Mouse (Mus musculus): ENCODE measurements around the gene Lrrd1. TPM values are rescaled to one million over a fixed set of nuclear protein-coding genes. Genes with fewer than 3 reads are reported as not detected.
"Not testable (repeated sequence)": the region's sequence is repeated elsewhere in the genome, so short reads cannot be mapped to it uniquely, and the experiment has no call there.

Lrrd1 gene
- polyA plus RNA-seq (2016; fragmentation: Nextera tagmentation; extraction: Ambion mirVana), result 0.06 and 0.10 TPM in 2 replicates

DNA sequence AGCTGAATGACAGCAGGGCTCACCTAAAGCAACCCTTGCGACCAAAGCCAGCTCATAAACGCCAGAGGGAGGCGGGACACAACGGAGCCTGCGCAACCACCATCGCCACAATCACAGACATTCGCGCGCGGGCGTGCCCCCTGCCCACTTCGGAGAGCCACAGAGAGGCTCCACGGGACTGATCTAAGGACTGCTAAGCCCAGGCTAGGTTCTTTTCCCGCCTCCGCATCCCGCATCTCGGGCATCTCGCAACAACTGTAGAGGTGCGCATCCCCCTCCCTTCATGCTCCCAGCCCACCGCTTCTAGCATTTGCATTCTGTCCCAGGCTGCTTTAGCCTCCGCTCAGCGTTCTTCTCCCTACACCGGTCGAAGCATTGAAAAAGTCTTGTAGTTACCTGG is at the start of gene Lrrd1:
Lrrd1 (plus strand) TSS at position 148 of the 400 bp plus-strand sequence.
- Histone ChIP-seq H3K27ac (no peak within 1 kb of the TSS), H3K36me3 (replicated peaks) (peaks cover 15% of the 10 kb centered on the region), H3K9me3 (no peaks in the 10 kb centered on the region), H3K27me3 (0 out of 2 replicates have a peak, but pooled peaks cover 4% of the 10 kb centered on the region), H3K4me3 (replicated peaks) (peak within 1 kb of the TSS; percentile 40), H3K9ac (peak within 1 kb of the TSS; percentile 47; the same call in 1 of the 2 replicates), H3K4me2 (peak within 1 kb of the TSS; percentile 60), H3K4me1 (peaks cover 5% of the 10 kb centered on the region)
- no peak for ATAC-seq (ENCODE audit: low FRiP score)
- WGBS, result 4% methylated on average over 24 of the region's 24 CpGs

DNA sequence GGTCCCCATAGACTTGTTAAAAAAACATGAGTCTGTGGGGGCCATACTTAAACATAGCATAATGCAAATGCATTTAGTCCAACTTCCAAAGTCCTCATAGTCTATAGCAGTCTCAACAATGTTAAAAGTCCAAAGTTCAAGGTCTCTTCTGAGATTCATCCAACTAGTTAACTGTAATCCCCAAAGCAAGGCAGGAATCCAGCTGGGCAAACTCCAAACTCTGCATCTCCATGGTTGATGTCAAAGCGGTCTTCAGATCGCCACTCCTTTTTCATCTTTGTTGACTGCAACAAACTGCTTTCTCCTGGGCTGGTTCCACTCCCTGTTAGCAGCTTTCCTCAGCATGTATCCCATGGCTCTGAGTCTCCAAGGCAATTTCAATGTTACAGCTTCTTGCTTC is 47.9 kb upstream of the Lrrd1 start:
- 98% methylated on average over 2 of the region's 2 CpGs for WGBS

DNA sequence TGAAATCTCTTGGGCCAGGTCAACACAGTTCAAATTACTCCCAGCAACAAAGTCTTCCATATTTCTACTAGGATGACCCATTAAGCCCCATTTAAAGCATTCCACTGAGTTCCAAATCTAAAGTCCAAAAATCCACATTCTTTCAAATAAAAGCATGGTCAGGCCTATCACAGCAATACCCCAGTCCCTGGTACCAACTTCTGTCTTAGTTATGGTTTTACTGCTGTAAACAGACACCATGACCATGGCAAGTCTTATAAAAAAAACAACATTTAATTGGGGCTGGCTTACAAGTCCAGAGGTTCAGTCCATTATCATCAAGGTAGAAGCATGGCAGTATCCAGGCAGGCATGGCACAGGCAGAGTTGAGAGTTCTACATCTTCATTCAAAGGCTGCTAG is 46.3 kb upstream of the Lrrd1 start:
- peaks cover 11% of the 10 kb centered on the region for H3K4me1 ChIP-seq
- not testable (repeated sequence) for H3K27ac ChIP-seq; H3K9ac ChIP-seq; H3K27me3 ChIP-seq; H3K4me2 ChIP-seq; H3K36me3 ChIP-seq (replicated peaks); H3K9me3 ChIP-seq; ATAC-seq (ENCODE audit: low FRiP score); H3K4me3 ChIP-seq (replicated peaks)

More for the DNA sequence above, 47.9 kb upstream of the Lrrd1 start:
- not testable (repeated sequence) for H3K27me3 ChIP-seq; H3K27ac ChIP-seq; H3K36me3 ChIP-seq (replicated peaks); ATAC-seq (ENCODE audit: low FRiP score); H3K4me3 ChIP-seq (replicated peaks); H3K4me2 ChIP-seq; H3K9ac ChIP-seq; H3K9me3 ChIP-seq
- H3K4me1 ChIP-seq, result peaks cover 11% of the 10 kb centered on the region

DNA sequence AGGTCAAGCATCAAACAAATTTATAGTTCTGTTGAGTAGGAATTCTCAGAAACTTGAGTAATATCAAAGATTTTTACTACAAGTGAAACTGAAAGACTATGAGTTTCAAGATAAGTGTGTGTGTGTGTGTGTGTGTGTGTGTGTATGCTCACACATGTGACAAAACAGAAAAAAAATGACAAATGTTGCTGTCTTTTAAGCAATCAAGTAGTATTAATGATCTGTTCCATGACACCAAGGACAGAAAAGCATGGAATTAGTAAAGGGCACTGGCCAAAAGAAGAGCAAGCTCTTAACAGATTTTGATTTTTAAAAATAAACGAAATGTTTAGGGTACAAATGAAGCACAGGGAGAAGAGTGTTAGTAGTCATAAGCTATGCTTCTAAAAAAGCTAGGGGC is 44.9 kb upstream of the Lrrd1 start:
- H3K4me2 ChIP-seq, result no peak overlapping the region
- peaks cover 18% of the 10 kb centered on the region for H3K4me1 ChIP-seq
- H3K27ac ChIP-seq, result no peak overlapping the region
- H3K9me3 ChIP-seq, result no peaks in the 10 kb centered on the region
- no peak overlapping the region for H3K9ac ChIP-seq
- no peaks in the 10 kb centered on the region for H3K36me3 ChIP-seq (replicated peaks)
- WGBS, result 84% methylated on average over 1 of the region's 1 CpGs
- H3K4me3 ChIP-seq (replicated peaks), result no peak overlapping the region
- no peak for ATAC-seq (ENCODE audit: low FRiP score)
- no peaks in the 10 kb centered on the region for H3K27me3 ChIP-seq

DNA sequence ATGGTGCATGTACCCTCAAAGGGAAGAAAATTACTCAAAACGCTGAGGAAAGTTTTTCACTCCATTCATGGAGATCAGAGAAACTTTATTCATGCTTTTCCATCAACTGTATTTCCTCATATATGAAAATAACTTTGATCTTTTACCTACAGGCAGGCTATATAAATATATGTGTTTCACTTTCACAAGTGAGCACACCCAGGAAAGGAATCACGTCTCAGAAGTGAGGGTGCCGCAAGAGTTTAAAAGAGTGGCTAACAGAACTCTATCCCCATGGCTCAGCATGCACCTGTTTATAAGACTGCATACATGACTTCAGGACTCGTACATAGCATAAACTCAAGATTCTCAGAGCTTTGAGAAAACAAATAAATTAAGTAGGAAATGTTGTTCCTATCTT is 44.1 kb upstream of the Lrrd1 start:
- H3K27me3 ChIP-seq, result no peaks in the 10 kb centered on the region
- H3K4me3 ChIP-seq (replicated peaks), result no peak overlapping the region
- peaks cover 18% of the 10 kb centered on the region for H3K4me1 ChIP-seq
- H3K9ac ChIP-seq, result no peak overlapping the region
- H3K27ac ChIP-seq, result no peak overlapping the region
- H3K36me3 ChIP-seq (replicated peaks), result no peaks in the 10 kb centered on the region
- peak overlapping the region; percentile 34 for H3K4me2 ChIP-seq
- H3K9me3 ChIP-seq, result no peaks in the 10 kb centered on the region
- 78% methylated on average over 4 of the region's 4 CpGs for WGBS
- no peak for ATAC-seq (ENCODE audit: low FRiP score)

DNA sequence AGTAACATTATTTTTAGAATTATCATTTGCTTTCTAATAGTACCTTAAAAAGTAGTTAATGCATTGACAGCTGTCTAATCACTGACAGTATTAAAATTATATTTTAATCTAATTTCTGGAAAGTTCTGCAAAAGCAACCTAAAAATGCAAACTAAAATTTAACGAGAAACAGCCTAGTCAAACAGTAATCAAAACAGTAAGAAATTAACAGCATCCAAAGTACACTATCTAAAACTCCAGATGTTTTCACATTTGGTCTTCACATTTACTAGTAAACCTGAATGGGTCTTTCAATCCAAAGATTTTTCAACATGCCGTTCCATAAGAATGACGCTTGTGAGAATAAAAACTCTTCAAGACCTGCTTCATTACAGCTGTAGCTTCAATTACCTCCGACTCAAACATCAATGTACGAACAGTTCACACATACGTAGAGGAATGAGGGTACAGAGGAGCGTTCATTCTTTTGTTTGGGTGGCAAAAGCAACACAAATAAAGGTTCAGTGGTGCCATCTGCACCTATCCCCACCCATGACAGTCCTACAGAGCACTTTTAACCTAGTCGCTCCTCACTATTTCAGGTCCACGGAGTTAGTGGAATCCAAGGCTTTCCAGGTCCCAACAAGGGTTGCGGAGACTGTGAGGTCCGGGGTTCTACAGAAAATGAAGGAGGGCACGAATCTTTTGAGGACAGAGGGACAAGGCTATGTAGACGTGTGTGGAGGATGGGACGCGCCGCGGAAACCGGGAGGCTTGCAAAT is 43.1 kb upstream of the Lrrd1 start:
- peak; percentile 1; the same call in 1 of the 2 replicates for ATAC-seq (ENCODE audit: low FRiP score)
- peak overlapping the region; percentile 86 for H3K4me2 ChIP-seq
- no peaks in the 10 kb centered on the region for H3K9me3 ChIP-seq
- peak overlapping the region; percentile 83 for H3K9ac ChIP-seq
- peak overlapping the region; percentile 93 for H3K27ac ChIP-seq
- no peaks in the 10 kb centered on the region for H3K27me3 ChIP-seq
- H3K4me3 ChIP-seq (replicated peaks), result peak overlapping the region; percentile 92
- H3K36me3 ChIP-seq (replicated peaks), result no peaks in the 10 kb centered on the region
- WGBS, result 6% methylated on average over 18 of the region's 18 CpGs
- peaks cover 18% of the 10 kb centered on the region for H3K4me1 ChIP-seq

DNA sequence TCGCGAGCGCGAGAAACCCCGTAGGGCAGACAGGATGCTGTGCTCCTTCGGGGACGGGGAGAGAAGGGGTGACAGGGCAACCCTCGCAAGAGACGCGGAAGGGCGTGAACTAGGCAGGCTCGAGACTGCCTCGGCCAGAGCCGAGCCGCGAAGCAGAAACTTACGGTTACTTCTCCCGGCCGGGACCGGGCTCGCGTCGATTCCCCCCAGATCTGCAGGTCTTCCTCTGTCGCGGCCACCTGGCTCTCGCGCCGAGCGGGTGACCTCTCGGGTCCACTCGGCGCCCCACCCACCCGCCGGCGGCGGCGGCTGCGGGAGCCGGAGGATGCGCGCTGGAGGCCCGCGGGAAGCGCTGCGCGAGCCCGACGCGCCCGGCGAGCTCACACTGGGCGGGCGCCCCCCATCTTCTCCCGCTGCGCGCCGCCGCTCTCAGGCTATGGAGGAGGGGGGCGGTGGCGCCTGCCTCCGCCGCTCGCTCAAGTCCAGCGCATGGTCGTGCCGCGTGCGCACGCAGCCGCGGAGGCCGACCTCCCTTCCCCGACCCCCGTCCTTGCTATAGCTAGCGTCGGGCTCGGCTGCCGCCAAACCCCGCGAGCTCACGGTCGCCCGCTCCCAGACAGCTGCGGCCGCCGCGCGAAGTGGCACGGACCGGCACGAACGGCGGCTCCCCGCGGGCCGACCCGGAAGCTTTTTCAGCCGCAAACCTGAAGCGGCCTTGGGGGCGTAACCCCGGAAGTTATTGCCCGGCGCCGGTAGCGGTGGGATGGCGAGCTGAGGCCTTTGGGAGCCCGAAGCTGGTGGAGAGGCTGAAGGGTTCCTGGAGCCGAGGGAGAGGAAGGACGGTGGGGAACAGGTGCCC is 42.3 kb upstream of the Lrrd1 start, which contains the start of the genes Ankib1 and Krit1:
Ankib1 (minus strand) TSS at position 493 of the 859 bp plus-strand sequence.
Krit1 (plus strand) TSS at position 752 of the 859 bp plus-strand sequence.
- Histone ChIP-seq H3K4me3 (replicated peaks) (peak within 1 kb of the TSS; percentile 92), H3K9ac (peak within 1 kb of the TSS; percentile 83), H3K4me2 (peak within 1 kb of the TSS; percentile 86), H3K36me3 (replicated peaks) (no peaks in the 10 kb centered on the region), H3K27me3 (no peaks in the 10 kb centered on the region), H3K4me1 (peaks cover 18% of the 10 kb centered on the region), H3K9me3 (no peaks in the 10 kb centered on the region), H3K27ac (peak within 1 kb of the TSS; percentile 93)
- under 1% methylated on average over 106 of the region's 109 CpGs for WGBS
- peak; percentile 95 for ATAC-seq (ENCODE audit: low FRiP score)

DNA sequence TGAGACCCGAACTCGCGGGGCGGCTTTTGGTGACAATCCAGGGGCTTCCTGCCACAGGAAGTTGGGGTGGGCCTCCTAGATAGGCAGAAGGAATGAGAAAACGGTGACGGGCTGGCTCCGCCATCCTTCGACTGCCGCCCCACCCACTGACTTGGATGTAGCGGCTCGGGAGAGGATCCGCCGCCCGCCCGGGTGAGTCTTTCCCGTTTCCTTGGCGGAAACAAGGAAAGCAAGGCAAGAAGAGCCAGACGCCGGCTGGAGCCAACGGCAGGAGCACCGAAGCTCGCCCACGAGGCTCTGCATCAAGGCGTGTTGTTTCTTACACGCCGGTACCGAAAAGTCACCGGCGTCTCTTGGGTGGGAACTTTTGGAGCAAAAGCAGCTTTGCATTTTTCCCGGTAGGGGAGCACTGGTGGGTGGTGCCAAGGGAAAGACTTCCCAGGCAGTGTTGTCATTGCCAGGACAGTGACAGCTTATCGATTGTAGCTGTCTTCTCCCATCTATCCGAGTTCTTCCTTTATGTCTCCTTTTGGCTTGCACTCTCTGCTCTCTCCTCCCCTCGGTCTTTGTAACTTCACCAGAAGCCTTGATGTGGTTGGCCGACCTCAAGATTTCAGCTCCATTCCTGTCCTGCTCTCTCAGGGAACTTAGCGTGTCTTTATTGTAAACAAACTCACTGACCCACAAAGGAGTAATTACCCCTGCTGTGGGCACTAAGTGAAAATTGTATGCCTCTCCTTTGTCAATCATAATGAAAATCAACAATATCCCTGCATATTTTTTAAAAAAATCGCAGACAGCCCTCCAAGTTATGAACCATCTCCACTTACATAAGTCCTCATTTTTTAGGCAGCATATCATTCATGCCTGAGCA is 41.4 kb upstream of the Lrrd1 start:
- H3K9me3 ChIP-seq, result no peaks in the 10 kb centered on the region
- H3K36me3 ChIP-seq (replicated peaks), result peaks cover 2% of the 10 kb centered on the region; the same call in 1 of the 2 replicates
- peak overlapping the region; percentile 93 for H3K27ac ChIP-seq
- no peaks in the 10 kb centered on the region for H3K27me3 ChIP-seq
- WGBS, result 1% methylated on average over 36 of the region's 36 CpGs
- peaks cover 18% of the 10 kb centered on the region for H3K4me1 ChIP-seq
- peak overlapping the region; percentile 83 for H3K9ac ChIP-seq
- ATAC-seq (ENCODE audit: low FRiP score), result peak; percentile 10; the same call in 1 of the 2 replicates
- H3K4me2 ChIP-seq, result peak overlapping the region; percentile 86
- H3K4me3 ChIP-seq (replicated peaks), result peak overlapping the region; percentile 92

DNA sequence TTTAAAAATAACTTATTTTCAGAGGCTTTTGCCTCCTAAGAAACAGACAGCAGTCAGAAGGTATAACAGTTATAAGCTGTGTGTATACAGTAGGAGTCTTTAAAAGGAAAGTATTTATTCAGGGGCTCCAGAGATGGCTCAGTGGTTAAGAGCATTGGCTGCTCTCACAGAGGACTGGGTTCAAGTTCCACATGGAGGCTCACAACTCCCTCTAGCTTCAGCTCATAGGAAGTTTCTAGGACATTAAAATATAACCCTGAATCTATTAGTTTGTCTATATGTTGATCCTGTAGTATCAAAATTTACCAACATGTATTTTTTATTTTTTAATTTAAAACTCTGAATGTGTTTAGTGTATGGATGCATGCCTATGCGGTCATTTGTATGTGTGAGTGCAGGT is 36.5 kb upstream of the Lrrd1 start:
- H3K27ac ChIP-seq, result no peak overlapping the region
- H3K9ac ChIP-seq, result no peak overlapping the region
- no peak overlapping the region for H3K4me2 ChIP-seq
- no peaks in the 10 kb centered on the region for H3K27me3 ChIP-seq
- H3K9me3 ChIP-seq, result no peaks in the 10 kb centered on the region
- WGBS, result 93% methylated on average over 1 of the region's 1 CpGs
- peaks cover 20% of the 10 kb centered on the region; the same call in 1 of the 2 replicates for H3K36me3 ChIP-seq (replicated peaks)
- H3K4me1 ChIP-seq, result peaks cover 6% of the 10 kb centered on the region
- no peak overlapping the region for H3K4me3 ChIP-seq (replicated peaks)
- ATAC-seq (ENCODE audit: low FRiP score), result no peak

DNA sequence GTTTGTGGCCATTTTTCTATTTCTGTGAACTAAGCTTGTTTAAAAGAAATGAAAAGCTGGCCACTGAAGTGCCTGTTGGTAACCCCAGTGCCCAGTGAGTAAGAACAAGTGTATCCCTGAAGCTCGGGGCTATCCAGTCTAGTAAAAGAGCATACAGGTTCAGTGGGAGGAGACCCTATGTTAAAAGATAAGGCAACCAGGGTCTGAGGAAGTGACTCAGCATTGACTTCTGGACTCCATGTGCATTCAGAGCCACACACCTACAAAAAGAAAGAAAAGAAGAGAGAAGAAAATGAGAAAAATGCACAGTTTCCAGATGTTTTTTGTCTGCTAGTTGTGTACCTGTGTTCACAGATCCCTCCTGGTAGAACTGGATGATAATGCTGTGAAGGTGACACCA is 10.9 kb upstream of the Lrrd1 start:
- H3K4me1 ChIP-seq, result no peaks in the 10 kb centered on the region
- H3K9ac ChIP-seq, result no peak overlapping the region
- H3K36me3 ChIP-seq (replicated peaks), result peaks cover 44% of the 10 kb centered on the region
- no peaks in the 10 kb centered on the region for H3K27me3 ChIP-seq
- whole genome bisulfite sequencing, result 90% methylated on average over 1 of the region's 1 CpGs
- no peak overlapping the region for H3K27ac ChIP-seq
- ATAC-seq (ENCODE audit: low FRiP score), result no peak
- H3K4me2 ChIP-seq, result no peak overlapping the region
- no peaks in the 10 kb centered on the region for H3K9me3 ChIP-seq
- no peak overlapping the region for H3K4me3 ChIP-seq (replicated peaks)

DNA sequence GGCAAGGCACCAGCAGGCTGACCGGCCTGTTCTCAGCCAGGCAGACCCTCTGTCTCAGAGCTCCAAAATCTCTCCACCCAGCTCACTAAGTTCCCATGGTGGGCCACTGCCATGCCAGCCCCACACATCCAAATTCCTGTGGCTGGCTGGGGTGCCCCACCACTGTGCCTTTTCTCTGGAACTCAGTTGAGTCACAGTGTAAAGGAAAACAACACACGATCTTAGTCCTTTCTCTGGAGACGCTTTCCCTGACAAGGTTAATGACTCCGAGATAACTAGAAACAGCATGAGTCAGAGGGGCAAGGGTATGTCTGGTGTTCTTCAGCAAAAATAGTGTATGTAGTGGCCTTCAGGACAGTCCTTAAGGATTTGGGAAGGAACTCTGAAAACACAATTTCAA is 25.2 kb downstream of the Lrrd1 start:
- H3K4me2 ChIP-seq, result no peak overlapping the region
- no peak overlapping the region for H3K27ac ChIP-seq
- no peaks in the 10 kb centered on the region for H3K36me3 ChIP-seq (replicated peaks)
- WGBS, result 83% methylated on average over 4 of the region's 4 CpGs
- no peak overlapping the region for H3K4me3 ChIP-seq (replicated peaks)
- H3K27me3 ChIP-seq, result no peaks in the 10 kb centered on the region
- no peaks in the 10 kb centered on the region for H3K9me3 ChIP-seq
- no peaks in the 10 kb centered on the region for H3K4me1 ChIP-seq
- H3K9ac ChIP-seq, result no peak overlapping the region
- ATAC-seq (ENCODE audit: low FRiP score), result no peak
